Mouse (Mus musculus): Measurements from ENCODE around the gene Srxn1. TPM values are rescaled to one million over a fixed set of nuclear protein-coding genes. Genes with fewer than 3 reads are reported as not detected.
A peak's percentile ranks its signal among the peaks of the same experiment; 100 is the strongest.
"Not testable (repeated sequence)": the region's sequence is repeated elsewhere in the genome, so short reads cannot be mapped to it uniquely, and the experiment has no call there.

The Srxn1 gene
- total RNA-seq (2021): 10 to 100 TPM; 38.1 to 38.8 TPM

DNA sequence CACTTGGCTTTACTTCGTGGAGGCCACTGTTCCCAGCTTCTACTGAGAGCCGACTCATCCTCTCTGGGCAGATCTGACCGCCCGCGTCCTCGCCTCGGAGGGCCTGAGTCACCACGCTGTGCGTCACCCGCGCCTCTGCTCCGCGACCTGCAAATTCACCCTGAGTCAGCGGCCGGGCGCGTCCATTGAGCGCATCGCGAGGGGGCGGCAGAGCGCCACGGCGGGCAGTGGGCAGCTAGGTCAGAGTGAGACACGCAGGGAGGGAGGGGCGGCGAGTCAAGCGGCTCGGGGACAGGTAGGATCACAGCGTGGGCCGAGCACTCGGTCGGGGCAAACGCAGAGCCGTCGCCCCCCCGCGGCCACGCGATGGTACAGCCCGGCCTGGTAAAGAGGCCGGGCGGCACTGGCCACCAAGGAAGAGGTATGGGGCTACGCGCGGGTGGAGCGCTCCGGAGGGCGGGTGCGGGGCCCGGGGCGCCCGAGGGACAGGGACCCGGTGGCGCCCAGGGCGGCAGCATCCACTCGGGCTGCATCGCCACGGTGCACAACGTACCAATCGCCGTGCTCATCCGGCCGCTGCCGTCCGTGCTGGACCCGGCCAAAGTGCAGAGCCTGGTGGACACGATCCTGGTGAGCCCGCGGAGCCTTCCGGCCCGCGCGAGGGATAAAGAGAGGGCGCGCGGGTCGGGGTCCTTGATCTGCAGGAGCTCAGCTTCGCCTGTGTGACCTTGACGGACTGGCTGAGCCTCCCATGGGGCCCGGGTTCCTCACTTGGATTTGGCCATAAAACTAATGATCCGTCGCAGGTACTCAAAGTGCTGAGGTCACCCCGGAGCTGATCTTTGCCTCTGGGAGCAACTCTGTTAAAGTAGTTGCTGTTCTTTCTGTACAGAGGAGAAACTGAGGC lies at the start of gene Srxn1:
Gene Srxn1 (plus strand): TSS at position 199 of the 907 bp plus-strand sequence.
- peak in 1 of 2 experiments; percentile 91 for DNase-seq (ENCODE audit: extremely low spot score in 1 of 2, low spot score in 2 of 2)
- intact Hi-C loops (cut with DNase I): no loop called here

DNA sequence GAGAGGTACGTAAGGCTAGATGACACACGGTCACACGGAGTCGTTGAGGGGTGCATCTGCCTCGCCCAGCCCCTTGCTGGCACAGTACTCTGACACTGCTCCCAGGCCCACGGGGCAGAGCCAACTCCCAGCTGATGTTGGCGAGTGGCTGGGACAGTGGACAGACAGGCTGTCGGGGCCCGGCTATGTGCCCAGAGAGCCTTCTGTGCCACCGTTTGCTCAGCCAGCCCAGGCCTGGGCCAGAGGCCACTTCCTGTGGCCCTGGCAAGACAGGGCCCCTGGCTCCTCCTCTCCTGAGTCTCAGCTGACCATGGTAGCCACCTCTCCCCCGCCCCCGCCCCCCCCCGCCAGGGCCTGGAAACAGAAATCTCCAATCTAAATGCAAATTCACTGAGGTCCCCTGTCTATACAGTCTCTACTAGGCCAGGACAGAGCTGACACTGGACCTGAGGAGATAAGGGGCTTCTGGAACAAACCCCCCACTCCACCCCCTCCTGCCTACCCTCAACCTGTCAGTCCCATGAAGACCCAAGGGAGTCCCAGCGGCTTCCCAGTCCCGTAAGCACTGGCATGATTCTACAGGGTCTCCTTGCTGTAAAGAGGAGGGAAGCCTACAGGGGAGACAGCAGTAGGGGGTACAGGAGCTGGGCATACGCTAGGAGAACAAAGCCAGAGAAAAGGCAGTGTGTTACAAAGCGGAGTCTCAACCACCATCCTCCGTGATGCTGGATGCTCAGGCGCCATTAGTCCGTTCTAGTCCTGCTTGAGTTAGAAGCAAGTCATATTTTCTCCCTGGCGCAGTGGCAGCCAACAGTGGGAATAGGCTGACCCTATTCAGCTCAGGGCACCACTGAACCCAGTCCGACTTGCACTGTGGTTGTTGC lies 48.7 kb upstream of the Srxn1 start:
- no peak for DNase-seq (ENCODE audit: extremely low spot score in 1 of 2, low spot score in 2 of 2)
- intact Hi-C loops (cut with DNase I): no loop called here

- DNase-seq (ENCODE audit: extremely low spot score in 1 of 2, low spot score in 2 of 2): no peak
- intact Hi-C loops (cut with DNase I): no loop called here
Observed at GRCm38 (mm10) chr2:152057252-152057563, 48.1 kb upstream of the Srxn1 start.

DNA sequence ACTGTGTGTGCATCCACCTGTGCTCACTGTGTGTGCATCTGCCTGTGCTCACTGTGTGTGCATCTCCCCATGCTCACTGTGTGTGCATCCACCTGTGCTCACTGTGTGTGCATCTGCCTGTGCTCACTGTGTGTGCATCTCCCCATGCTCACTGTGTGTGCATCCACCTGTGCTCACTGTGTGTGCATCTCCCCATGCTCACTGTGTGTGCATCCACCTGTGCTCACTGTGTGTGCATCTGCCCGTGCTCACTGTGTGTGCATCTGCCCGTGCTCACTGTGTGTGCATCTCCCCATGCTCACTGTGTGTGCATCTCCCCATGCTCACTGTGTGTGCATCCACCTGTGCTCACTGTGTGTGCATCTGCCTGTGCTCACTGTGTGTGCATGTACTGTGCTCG lies 42.5 kb upstream of the Srxn1 start:
- DNase-seq (ENCODE audit: extremely low spot score in 1 of 2, low spot score in 2 of 2); intact Hi-C loops (cut with DNase I): not testable (repeated sequence)

- intact Hi-C loops (cut with DNase I): no loop called here
- DNase-seq (ENCODE audit: extremely low spot score in 1 of 2, low spot score in 2 of 2): no peak
Observed at GRCm38 (mm10) chr2:152068660-152069433, 36.5 kb upstream of the Srxn1 start.

- intact Hi-C loops (cut with DNase I): no loop called here
- no peak for DNase-seq (ENCODE audit: extremely low spot score in 1 of 2, low spot score in 2 of 2)
Observed at GRCm38 (mm10) chr2:152069434-152069786, 35.9 kb upstream of the Srxn1 start.

DNA sequence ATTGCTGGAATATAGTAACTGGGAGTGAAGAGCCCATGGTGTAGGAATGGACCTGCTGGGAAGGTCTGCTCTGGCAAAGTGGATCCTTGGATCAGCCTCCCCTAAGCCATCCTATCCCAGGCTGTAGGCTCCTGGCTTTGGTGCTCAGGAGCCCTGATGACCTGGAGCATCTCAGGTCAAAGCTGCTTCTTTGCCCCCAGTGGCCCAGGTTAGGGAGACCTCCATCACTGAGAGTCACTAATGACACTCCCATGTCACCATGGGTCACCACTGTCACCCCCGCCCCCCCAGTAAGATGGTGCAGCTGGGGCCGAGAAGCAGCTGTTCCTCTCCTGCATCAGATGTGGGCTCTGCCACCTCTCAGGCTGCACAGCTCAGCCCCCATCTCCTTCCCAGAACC lies 35.4 kb upstream of the Srxn1 start:
- intact Hi-C loops (cut with DNase I): no loop called here

GRCm38 (mm10) chr2:152074521-152074920 lies 30.8 kb upstream of the Srxn1 start:
- no peak for DNase-seq (ENCODE audit: extremely low spot score in 1 of 2, low spot score in 2 of 2)
- intact Hi-C loops (cut with DNase I): no loop called here

More for the DNA sequence above, 35.4 kb upstream of the Srxn1 start:
- DNase-seq (ENCODE audit: extremely low spot score in 1 of 2, low spot score in 2 of 2): no peak

DNA sequence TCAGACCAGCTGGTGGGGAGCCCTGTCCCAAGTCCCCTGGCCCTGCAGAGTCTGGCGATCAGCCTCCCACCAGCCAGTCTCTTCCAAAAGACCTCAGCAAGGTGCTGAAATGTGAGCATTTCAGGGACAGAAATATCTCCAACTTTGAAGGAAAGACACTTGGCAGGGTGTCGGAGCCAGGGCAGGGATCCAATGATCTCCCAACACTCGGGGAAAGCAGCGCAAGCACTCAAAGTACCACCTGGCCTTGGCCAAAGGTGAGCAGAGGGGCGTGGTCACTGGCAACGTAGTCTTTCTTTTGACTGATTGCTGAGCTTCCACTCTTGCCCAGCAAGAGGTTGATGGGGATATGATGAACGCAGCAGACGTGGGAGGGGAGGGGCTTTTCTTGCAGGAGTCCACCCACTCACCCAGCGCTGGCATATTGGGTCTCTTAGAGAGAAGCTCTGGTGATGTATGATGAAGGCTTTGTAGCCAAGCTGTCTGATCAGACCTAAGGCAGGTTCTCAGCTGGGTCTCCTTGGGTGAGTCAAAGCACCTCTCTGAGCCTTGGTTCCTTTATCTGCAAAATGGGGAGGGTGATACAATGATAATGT lies 29.9 kb upstream of the Srxn1 start:
- no peak for DNase-seq (ENCODE audit: extremely low spot score in 1 of 2, low spot score in 2 of 2)
- intact Hi-C loops (cut with DNase I): no loop called here

- DNase-seq (ENCODE audit: extremely low spot score in 1 of 2, low spot score in 2 of 2): no peak
- intact Hi-C loops (cut with DNase I): no loop called here
Observed at GRCm38 (mm10) chr2:152077337-152077736, 28.0 kb upstream of the Srxn1 start.

- intact Hi-C loops (cut with DNase I): loop anchor here (5.0 kb wide), 1 partner anchor 54 kb away; no protein-coding TSS in a partner anchor
- DNase-seq (ENCODE audit: extremely low spot score in 1 of 2, low spot score in 2 of 2): no peak
Observed at GRCm38 (mm10) chr2:152080685-152081541, 24.4 kb upstream of the Srxn1 start, which contains the start of gene Scrt2. TSS of gene Scrt2 (plus strand) at chr2:152081529.

DNA sequence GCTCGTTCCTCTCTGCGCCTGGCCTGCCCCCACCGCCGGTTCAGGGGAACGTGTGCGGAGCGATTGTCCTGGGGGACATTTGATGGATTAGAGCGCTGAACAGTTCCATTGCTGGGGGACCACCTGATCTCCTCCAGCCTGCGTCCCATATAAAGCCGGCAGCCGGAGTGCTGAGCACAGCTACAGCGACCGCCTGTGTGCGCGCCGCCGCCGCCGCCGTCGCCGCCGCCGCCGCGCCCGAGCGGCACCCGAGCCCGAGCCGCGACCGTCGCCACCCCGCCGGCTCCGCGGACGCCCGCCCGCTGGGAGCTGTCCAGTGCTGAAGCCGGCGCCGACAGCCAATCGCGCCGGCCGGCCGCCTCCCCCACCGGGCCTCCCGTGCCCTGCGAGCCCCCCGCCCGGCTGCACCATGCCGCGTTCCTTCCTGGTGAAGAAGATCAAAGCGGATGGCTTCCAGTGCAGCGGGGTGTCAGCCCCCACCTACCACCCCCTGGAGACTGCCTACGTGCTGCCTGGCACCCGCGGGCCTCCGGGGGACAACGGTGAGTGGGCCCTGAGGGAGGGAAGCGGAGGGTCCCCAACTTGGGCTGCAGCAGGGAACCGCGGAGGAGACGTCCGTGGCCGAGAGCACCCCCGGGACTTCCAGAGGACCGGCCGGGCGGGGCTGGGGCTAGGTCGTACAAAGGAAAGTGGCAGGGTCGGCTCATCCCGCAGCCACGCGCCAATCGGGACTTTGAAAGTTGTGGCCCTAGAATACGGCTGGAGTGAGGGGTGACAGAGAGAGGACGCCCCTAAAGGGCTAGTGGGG lies 23.5 kb upstream of the Srxn1 start:
- DNase-seq (ENCODE audit: extremely low spot score in 1 of 2, low spot score in 2 of 2): peak in 1 of 2 experiments; percentile 88
- intact Hi-C loops (cut with DNase I): loop anchor here (5.0 kb wide), 1 partner anchor 55 kb away; no protein-coding TSS in a partner anchor

DNA sequence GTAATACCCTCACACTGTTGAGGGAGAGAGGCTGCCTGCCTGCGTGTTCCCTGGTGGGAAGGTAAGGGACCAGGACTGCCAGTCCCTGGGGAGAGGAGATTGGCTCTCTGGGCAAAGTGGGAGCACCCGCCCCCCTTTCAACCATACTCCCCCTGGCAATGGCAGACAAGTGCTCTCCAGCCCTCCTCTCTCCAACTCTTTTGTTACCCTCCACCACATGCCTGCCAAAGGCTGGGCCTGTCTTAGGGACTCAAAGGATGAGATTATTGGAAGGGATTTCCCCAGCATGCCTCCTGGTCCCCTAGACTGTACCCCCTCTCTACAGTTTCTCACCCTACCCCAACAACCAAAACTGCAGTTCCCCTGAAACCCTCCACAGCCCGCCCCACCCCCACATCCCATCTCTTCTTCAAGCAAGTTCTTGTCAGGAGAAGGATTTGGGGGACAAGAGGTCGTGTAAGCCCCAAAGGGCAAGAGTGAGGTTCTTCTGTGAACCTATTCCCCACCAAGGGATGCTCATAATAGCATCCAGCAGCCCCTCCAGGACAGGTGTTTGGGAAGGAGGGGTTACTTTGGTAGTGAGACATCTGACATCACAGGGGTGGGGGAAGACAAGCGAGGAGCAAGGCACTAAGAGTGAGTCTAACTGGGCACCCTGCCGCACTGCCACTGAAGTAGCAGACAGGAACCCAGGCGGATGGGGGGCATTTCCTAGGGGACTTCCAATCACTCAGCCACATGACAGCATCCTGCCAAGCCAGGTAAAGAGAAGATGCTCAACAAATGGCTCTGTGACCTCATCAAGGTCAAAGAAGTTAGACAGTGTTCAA lies 22.6 kb upstream of the Srxn1 start:
- intact Hi-C loops (cut with DNase I): loop anchor here (5.0 kb wide), 1 partner anchor 55 kb away; no protein-coding TSS in a partner anchor

GRCm38 (mm10) chr2:152083411-152083810 lies 21.9 kb upstream of the Srxn1 start:
- intact Hi-C loops (cut with DNase I): loop anchor here (5.0 kb wide), 1 partner anchor 56 kb away; no protein-coding TSS in a partner anchor
- DNase-seq (ENCODE audit: extremely low spot score in 1 of 2, low spot score in 2 of 2): no peak

More for the DNA sequence above, 22.6 kb upstream of the Srxn1 start:
- DNase-seq (ENCODE audit: extremely low spot score in 1 of 2, low spot score in 2 of 2): no peak

DNA sequence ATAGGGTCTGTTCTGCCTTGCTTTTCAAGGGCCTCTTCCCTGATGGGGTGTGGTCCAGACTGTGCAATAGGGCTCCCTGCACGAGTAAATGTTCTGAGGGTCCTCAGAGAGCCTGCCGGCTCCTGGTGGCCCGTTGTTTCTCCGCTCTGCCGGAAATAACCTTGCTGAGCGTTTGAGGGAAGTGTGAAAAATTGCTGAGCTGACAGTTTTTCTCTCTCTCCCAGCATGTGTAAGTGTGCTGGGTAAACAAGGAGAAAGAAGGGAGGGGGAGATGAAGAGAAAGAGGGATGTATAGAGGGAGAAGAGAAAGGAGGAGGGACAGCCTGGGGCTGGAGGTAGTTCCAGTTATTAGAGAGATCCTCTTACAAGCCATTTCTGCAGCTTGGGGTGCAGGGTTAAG lies 21.0 kb upstream of the Srxn1 start:
- intact Hi-C loops (cut with DNase I): loop anchor here (5.0 kb wide), 1 partner anchor 57 kb away; no protein-coding TSS in a partner anchor
- no peak for DNase-seq (ENCODE audit: extremely low spot score in 1 of 2, low spot score in 2 of 2)

GRCm38 (mm10) chr2:152085414-152085813 lies 19.9 kb upstream of the Srxn1 start:
- intact Hi-C loops (cut with DNase I): no loop called here

More at GRCm38 (mm10) chr2:152085414-152085813, 19.9 kb upstream of the Srxn1 start:
- no peak for DNase-seq (ENCODE audit: extremely low spot score in 1 of 2, low spot score in 2 of 2)
